Mouse (Mus musculus): Measurements from ENCODE around the gene Gm44973. TPM values are rescaled to one million over a fixed set of nuclear protein-coding genes. Genes with fewer than 3 reads are reported as not detected.
"Not testable (repeated sequence)": the region's sequence is repeated elsewhere in the genome, so short reads cannot be mapped to it uniquely, and the experiment has no call there.

The Gm44973 gene
- polyA plus RNA-seq, 1 experiment from 2014 or later: 3.3 TPM

DNA sequence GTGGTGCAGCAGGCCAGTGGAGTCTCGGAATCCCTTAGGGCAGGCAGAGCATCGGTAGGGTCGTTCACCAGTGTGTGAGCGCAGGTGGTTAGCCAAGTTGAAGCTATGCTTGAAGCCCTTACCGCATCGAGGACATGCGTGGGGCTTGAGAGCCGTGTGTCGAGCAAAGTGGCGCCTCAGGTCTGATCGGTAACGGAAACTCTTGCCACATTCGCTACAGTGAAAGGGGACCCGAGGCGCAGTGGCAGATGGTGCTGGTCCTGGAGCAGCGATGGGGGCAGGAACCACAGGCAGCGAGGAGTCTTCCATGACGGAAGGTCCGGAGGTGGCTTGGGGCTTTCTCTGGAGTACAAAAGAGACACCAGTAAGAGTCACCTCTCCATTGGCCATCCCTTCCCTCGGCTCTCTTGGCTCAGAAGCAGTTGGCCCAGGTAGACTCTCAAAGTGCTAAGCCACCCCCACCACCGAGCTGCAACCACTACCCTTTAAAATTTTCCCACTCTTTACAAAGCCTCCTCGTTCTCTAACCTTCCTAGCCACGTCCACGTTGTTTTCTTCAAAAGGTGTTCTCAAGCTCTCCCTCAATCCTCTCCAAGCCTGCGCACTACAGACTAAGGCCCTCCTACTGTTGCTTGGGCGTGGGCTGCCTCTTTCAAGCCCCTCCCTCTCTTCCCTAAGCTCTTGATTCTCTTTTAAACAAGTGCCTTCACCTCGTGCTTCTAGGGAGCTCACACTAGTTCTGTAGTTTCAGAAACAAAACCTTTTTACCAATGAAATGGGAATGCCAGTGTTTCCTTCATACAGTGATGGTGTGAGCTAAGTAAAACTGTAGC, 2.4 kb upstream of the Gm44973 start:
- H3K27ac ChIP-seq (ENCODE audit: low read depth, low read length): peak overlapping the region; percentile 28; the same call in 1 of the 2 replicates
- H3K4me1 ChIP-seq (replicated peaks; ENCODE audit: control insufficient read depth, insufficient read depth, low read length): peaks cover 13% of the 10 kb centered on the region
- no peaks in the 10 kb centered on the region for H3K27me3 ChIP-seq (replicated peaks; ENCODE audit: control insufficient read depth, insufficient read depth, low read length)
- peak overlapping the region; percentile 75 for H3K4me3 ChIP-seq (ENCODE audit: low read depth, low read length)
- ATAC-seq (replicated peaks; ENCODE audit: low FRiP score) (no peak), DNase-seq (ENCODE audit: low spot score) (no peak)
- H3K4me2 ChIP-seq: peak overlapping the region; percentile 90
- peak overlapping the region; percentile 35; the same call in 1 of the 2 replicates for H3K9ac ChIP-seq (ENCODE audit: low read depth, low read length)
- H3K9me3 ChIP-seq (ENCODE audit: control insufficient read depth, low read length): peaks cover 2% of the 10 kb centered on the region; the same call in 1 of the 2 replicates
- H3K36me3 ChIP-seq (ENCODE audit: control insufficient read depth, insufficient read depth, low read length): peaks cover 56% of the 10 kb centered on the region
- 85% methylated on average over 27 of the region's 27 CpGs for WGBS

DNA sequence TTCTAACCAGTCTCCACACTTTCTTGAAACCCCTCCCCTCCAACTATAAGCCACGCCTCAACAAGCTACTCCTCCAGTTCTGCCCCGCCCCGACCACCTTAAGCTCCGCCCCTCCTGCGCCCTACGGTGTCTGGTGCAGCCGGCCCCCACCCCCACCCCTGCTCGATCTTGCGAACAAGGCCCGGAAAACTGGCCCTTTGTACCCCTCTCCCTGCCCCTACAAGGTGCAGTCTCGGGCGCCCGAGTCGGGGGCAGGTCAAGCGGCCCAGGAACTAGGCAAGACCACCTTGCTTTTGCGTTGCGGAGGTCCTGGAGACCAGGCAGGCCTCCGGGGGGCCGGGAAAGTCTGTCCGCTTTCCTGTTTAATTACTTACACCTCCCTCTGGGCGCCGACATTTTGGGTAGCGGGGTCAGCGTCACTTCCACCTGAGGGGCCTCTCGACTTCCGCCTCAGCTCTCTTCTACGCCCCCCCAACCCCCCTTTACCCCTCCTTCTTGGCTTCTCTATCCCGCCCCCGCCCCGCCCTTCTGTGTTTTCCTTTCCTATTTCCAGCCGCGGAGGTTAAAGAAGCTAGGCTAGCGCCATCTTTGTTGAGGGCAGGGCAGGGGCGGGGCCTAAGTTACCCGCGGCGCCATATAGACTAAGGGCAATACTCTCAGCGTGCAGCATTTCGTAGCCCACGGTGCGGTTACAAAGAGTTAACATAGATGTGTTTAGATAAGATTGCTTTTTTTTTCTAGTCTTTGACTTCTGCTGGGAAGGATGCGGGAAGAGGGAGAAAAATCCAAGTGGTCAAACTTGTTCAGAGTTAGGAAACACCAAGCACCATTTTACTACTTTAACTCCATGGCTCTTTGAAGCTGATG, 812 bp upstream of the Gm44973 start, which contains the start of the genes Zfp524 and Fiz1:
Zfp524 (plus strand) TSS at position 165 of the 867 bp plus-strand sequence.
Fiz1 (minus strand) TSS at position 447 of the 867 bp plus-strand sequence.
- Histone ChIP-seq H3K4me2 (peak within 1 kb of the TSS; percentile 90), H3K27ac (ENCODE audit: low read depth, low read length) (peak within 1 kb of the TSS; percentile 99), H3K9ac (ENCODE audit: low read depth, low read length) (peak within 1 kb of the TSS; percentile 93), H3K4me1 (replicated peaks; ENCODE audit: control insufficient read depth, insufficient read depth, low read length) (peaks cover 17% of the 10 kb centered on the region), H3K9me3 (ENCODE audit: control insufficient read depth, low read length) (no peaks in the 10 kb centered on the region), H3K36me3 (ENCODE audit: control insufficient read depth, insufficient read depth, low read length) (peaks cover 40% of the 10 kb centered on the region), H3K27me3 (replicated peaks; ENCODE audit: control insufficient read depth, insufficient read depth, low read length) (no peaks in the 10 kb centered on the region), H3K4me3 (ENCODE audit: low read depth, low read length) (peak within 1 kb of the TSS; percentile 75)
- DNase-seq (ENCODE audit: low spot score): peak; percentile 94
- under 1% methylated on average over 42 of the region's 42 CpGs for WGBS
- peak; percentile 79 for ATAC-seq (replicated peaks; ENCODE audit: low FRiP score)

DNA sequence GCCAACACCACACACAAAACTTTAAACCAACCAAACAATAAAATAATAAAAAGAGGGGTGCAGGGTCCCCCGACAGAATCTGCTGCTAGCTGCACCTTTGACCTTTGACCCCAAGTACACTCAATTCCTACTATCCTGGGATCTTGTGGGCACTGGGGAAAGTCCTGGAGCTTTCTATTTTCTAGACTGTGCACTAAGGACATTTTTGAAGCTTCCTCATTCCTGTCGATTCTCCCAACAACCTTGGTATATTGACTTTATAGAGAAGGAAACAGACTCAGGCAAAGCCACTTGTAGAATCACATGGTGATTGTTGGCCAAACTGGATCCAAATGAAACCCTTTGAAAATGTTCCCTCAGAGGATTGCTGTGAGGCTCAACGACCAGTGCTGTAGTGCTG, 761 bp downstream of the Gm44973 start:
- H3K4me3 ChIP-seq (ENCODE audit: low read depth, low read length): peak overlapping the region; percentile 75
- H3K27me3 ChIP-seq (replicated peaks; ENCODE audit: control insufficient read depth, insufficient read depth, low read length): no peaks in the 10 kb centered on the region
- peak overlapping the region; percentile 99 for H3K27ac ChIP-seq (ENCODE audit: low read depth, low read length)
- no peak for ATAC-seq (replicated peaks; ENCODE audit: low FRiP score)
- no peaks in the 10 kb centered on the region for H3K9me3 ChIP-seq (ENCODE audit: control insufficient read depth, low read length)
- peak overlapping the region; percentile 90 for H3K4me2 ChIP-seq
- WGBS: 53% methylated on average over 3 of the region's 3 CpGs
- DNase-seq (ENCODE audit: low spot score): no peak
- H3K36me3 ChIP-seq (ENCODE audit: control insufficient read depth, insufficient read depth, low read length): peaks cover 26% of the 10 kb centered on the region
- H3K9ac ChIP-seq (ENCODE audit: low read depth, low read length): peak overlapping the region; percentile 93
- H3K4me1 ChIP-seq (replicated peaks; ENCODE audit: control insufficient read depth, insufficient read depth, low read length): peaks cover 21% of the 10 kb centered on the region

DNA sequence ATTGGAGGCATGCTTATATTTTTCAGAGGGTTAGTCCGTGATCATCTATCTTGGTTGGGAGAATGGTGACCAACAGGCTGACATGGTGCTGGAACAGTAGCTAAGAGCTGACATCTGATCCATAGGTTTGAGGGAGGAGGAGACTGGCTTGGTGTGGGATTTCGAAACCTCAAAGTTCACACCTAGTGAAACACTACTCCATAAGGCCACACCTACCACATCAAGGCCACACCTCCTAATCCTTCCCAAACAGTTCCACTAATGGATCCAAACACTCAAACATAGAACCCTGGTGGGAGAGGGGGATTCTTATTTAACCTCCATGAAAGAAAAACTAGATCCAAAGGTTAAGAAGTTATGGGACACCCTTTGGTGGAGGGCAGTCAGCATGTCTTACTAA, 1.6 kb downstream of the Gm44973 start:
- WGBS: 94% methylated on average over 2 of the region's 2 CpGs
- Histone ChIP-seq H3K4me1 (replicated peaks; ENCODE audit: control insufficient read depth, insufficient read depth, low read length) (peaks cover 25% of the 10 kb centered on the region), H3K27me3 (replicated peaks; ENCODE audit: control insufficient read depth, insufficient read depth, low read length) (no peaks in the 10 kb centered on the region), H3K36me3 (ENCODE audit: control insufficient read depth, insufficient read depth, low read length) (peaks cover 17% of the 10 kb centered on the region), H3K4me3 (ENCODE audit: low read depth, low read length) (no peak overlapping the region), H3K9ac (ENCODE audit: low read depth, low read length) (no peak overlapping the region), H3K9me3 (ENCODE audit: control insufficient read depth, low read length) (no peaks in the 10 kb centered on the region), H3K4me2 (no peak overlapping the region), H3K27ac (ENCODE audit: low read depth, low read length) (no peak overlapping the region)
- DNase-seq (ENCODE audit: low spot score): no peak
- no peak for ATAC-seq (replicated peaks; ENCODE audit: low FRiP score)

DNA sequence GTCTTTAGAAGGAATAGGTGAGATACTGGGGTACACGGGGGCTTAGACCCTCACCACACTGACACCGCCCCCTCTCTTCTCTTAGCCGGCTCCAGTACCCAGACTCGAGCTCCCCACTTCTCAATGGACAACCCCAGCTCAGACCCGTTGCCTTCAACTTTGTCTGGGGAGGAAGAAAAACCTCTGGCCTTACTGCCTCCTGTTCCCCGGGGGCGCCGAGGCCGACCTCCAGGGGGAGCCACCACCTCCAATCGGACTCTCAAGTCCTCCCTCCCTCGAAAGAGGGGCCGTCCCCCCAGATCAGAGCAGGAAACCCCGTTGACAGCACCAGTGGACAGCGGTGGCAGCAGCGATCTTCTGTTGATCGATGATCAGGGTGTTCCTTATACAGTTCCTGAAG, 2.1 kb downstream of the Gm44973 start:
- H3K4me1 ChIP-seq (replicated peaks; ENCODE audit: control insufficient read depth, insufficient read depth, low read length): peaks cover 25% of the 10 kb centered on the region
- no peak for ATAC-seq (replicated peaks; ENCODE audit: low FRiP score)

DNA sequence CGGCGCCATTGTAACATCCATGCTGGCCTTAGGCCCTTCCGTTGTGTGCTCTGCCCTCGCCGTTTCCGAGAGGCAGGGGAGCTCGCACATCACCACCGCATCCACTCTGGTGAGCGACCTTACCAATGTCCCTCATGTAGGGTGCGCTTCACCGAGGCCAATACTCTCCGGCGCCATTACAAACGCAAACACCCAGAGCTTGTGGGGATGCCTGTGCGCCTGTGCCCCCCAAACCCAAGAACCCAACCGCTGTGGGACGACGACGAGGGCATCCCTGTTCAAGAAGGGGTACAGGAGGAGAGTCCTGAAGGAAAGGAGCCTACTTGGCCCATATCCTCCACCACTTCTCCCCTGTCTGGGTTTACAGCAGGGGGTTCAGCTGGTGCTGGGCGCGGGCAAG, 2.6 kb downstream of the Gm44973 start:
- Histone ChIP-seq H3K4me2 (no peak overlapping the region), H3K9me3 (ENCODE audit: control insufficient read depth, low read length) (no peaks in the 10 kb centered on the region), H3K4me1 (replicated peaks; ENCODE audit: control insufficient read depth, insufficient read depth, low read length) (peaks cover 25% of the 10 kb centered on the region), H3K4me3 (ENCODE audit: low read depth, low read length) (no peak overlapping the region), H3K36me3 (ENCODE audit: control insufficient read depth, insufficient read depth, low read length) (peaks cover 13% of the 10 kb centered on the region; the same call in 1 of the 2 replicates), H3K27ac (ENCODE audit: low read depth, low read length) (no peak overlapping the region), H3K27me3 (replicated peaks; ENCODE audit: control insufficient read depth, insufficient read depth, low read length) (no peaks in the 10 kb centered on the region), H3K9ac (ENCODE audit: low read depth, low read length) (no peak overlapping the region)
- ATAC-seq (replicated peaks; ENCODE audit: low FRiP score): no peak
- WGBS: 96% methylated on average over 21 of the region's 21 CpGs
- no peak for DNase-seq (ENCODE audit: low spot score)

More for the DNA sequence above, 2.1 kb downstream of the Gm44973 start:
- no peak for DNase-seq (ENCODE audit: low spot score)
- H3K27ac ChIP-seq (ENCODE audit: low read depth, low read length): no peak overlapping the region
- H3K36me3 ChIP-seq (ENCODE audit: control insufficient read depth, insufficient read depth, low read length): peaks cover 16% of the 10 kb centered on the region
- H3K4me3 ChIP-seq (ENCODE audit: low read depth, low read length): no peak overlapping the region
- WGBS: 91% methylated on average over 16 of the region's 16 CpGs
- no peak overlapping the region for H3K9ac ChIP-seq (ENCODE audit: low read depth, low read length)
- H3K9me3 ChIP-seq (ENCODE audit: control insufficient read depth, low read length): no peaks in the 10 kb centered on the region
- no peaks in the 10 kb centered on the region for H3K27me3 ChIP-seq (replicated peaks; ENCODE audit: control insufficient read depth, insufficient read depth, low read length)
- H3K4me2 ChIP-seq: no peak overlapping the region

DNA sequence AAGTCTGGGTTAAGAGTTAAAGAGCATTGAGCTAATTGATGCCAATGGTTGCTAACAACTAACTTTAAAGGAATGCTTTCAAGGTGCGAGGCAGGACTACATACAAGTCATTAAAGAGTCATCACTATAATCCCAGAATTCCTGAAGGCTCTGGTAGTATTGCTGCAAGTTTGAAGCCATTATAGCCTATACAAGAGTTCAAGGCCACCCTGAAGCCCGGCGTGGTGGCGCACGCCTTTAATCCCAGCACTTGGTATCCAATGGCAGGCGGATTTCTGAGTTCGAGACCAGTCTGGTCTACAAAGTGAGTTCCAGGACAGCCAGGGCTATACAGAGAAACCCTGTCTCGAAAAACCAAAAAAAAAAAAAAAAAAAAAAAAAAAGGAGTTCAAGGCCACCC, 4.3 kb downstream of the Gm44973 start:
- not testable (repeated sequence) for ATAC-seq (replicated peaks; ENCODE audit: low FRiP score); H3K9me3 ChIP-seq (ENCODE audit: control insufficient read depth, low read length); H3K27me3 ChIP-seq (replicated peaks; ENCODE audit: control insufficient read depth, insufficient read depth, low read length); DNase-seq (ENCODE audit: low spot score)
- 26% methylated on average over 8 of the region's 8 CpGs for WGBS
- H3K4me2 ChIP-seq: peak overlapping the region; percentile 78
- peak overlapping the region; percentile 93 for H3K9ac ChIP-seq (ENCODE audit: low read depth, low read length)
- peak overlapping the region; percentile 87 for H3K4me3 ChIP-seq (ENCODE audit: low read depth, low read length)
- H3K27ac ChIP-seq (ENCODE audit: low read depth, low read length): peak overlapping the region; percentile 98
- peaks cover 17% of the 10 kb centered on the region; the same call in 1 of the 2 replicates for H3K36me3 ChIP-seq (ENCODE audit: control insufficient read depth, insufficient read depth, low read length)
- H3K4me1 ChIP-seq (replicated peaks; ENCODE audit: control insufficient read depth, insufficient read depth, low read length): peaks cover 20% of the 10 kb centered on the region

DNA sequence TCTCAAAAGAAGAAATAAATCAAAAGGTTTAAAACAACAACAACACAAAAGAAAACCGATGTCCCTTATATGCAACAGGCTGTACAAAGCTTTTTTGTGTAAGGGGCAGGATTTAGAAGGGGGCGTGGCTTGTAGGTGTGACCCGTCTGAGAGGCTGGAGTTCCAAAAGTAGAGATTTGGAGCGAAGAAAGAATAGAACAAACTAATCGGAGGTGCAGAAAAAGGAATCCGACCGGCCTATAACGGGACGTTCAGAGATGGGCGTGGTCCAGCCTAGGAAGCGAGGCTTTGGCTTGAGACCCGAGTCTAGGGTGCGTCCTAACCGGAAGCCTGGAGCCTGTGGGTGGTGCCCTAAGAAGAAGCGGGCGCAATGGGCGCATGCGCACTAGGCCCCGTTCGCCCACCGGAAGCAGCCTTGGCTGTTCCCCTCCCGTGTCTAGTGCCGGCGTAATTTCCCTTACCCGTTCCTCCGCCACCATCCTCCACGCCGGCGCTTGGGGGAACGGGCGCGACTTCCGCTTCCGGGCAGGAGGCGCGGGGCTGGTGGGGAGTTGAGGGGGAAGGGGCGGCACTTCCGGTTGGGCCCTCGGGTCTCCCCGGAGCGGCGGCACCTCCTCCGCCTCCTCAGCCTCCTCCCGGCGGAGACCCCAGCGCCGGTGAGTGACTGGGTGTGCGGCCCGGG, 4.8 kb downstream of the Gm44973 start, which contains the start of the genes Zfp865 and Ccdc106:
Zfp865 (plus strand) TSS at position 377 of the 682 bp plus-strand sequence.
Ccdc106 (plus strand) TSS at position 554 of the 682 bp plus-strand sequence.
- DNase-seq (ENCODE audit: low spot score) (peak; percentile 98), ATAC-seq (replicated peaks; ENCODE audit: low FRiP score) (peak; percentile 87)
- Histone ChIP-seq H3K4me3 (ENCODE audit: low read depth, low read length) (peak within 1 kb of the TSS; percentile 87), H3K4me2 (peak within 1 kb of the TSS; percentile 78), H3K4me1 (replicated peaks; ENCODE audit: control insufficient read depth, insufficient read depth, low read length) (peaks cover 20% of the 10 kb centered on the region), H3K9me3 (ENCODE audit: control insufficient read depth, low read length) (no peaks in the 10 kb centered on the region), H3K9ac (ENCODE audit: low read depth, low read length) (peak within 1 kb of the TSS; percentile 93), H3K27me3 (replicated peaks; ENCODE audit: control insufficient read depth, insufficient read depth, low read length) (no peaks in the 10 kb centered on the region), H3K27ac (ENCODE audit: low read depth, low read length) (peak within 1 kb of the TSS; percentile 98), H3K36me3 (ENCODE audit: control insufficient read depth, insufficient read depth, low read length) (peaks cover 21% of the 10 kb centered on the region; the same call in 1 of the 2 replicates)
- under 1% methylated on average over 44 of the region's 49 CpGs for WGBS

Measured in liver, embryonic 11.5 days (tissue).